Mouse (Mus musculus) adrenal gland, postnatal 4 days (tissue): Measurements from ENCODE around the gene Asic5. TPM values are rescaled to one million over a fixed set of nuclear protein-coding genes. Genes with fewer than 3 reads are reported as not detected.

Experiments
- DNase-seq, 2 experiments: peaks; one replicate each; pipeline ENCODE4 v3.0.0; 2021 to 2022; ENCODE audit warnings: low spot score in 2 of 2, mixed read lengths in 2 of 2
- long read RNA-seq, 2 experiments: library from polyadenylated mRNA; stranded (forward); transcript quantifications; one replicate each; pipeline ENCODE4 v2.0.0; 2021
- total RNA-seq, 2 experiments: library from RNA; stranded (reverse); gene quantifications; 2 replicates each; pipeline ENCODE4 v1.2.3; 2021

The Asic5 gene
- under 1 TPM in 1 of 2 experiments, not detected in 1; 0.28 TPM for total RNA-seq
- long read RNA-seq, experiment 1: 0 reads
- long read RNA-seq, experiment 2, partial matches to known transcripts: 0 of 1 reads
- long read RNA-seq, experiment 2, other reads (novel, unspliced or antisense): 1 of 1 reads

DNA sequence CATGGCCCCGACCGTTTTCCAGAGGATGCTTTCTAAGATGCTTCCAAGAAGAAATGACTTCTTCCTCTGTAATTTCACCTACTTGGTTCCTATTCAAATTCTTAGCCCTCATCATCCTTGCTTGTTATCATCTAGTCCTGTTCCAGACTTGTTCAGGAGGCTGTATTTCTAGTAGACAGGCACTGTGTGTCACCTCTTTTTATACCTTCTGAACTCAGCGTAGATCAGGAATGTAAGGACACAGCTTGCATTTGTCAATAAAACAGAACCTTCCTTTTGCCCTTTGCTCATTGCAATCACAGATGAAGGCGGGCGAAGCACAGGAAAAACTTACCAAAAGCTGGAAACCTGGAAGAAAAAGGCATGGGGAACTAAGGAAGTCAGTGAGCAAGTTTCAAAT is at the start of gene Asic5:
Gene Asic5, plus strand, starts transcription at position 301 of the 400 bp plus-strand sequence.
- no peak for DNase-seq

DNA sequence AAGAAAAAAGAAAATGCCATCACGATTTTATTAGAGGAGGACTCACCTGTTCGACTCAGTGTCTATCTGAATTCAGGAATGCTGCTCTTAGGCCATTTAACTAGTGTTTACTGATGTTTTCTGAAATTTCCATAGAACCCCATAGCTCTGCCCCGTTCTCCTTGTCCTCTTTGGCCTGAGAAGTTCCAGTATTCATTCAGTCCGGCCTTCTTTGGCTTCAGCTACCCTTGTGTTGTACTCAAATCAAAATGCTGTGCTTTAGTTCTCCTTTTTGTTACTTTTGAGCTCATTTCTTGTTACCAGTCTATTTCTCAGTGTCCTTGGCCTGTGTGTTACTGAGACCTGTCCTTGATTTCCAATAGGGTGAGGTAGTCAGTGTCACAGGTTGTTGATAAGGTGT is 48.7 kb upstream of the Asic5 start:
- DNase-seq: no peak

DNA sequence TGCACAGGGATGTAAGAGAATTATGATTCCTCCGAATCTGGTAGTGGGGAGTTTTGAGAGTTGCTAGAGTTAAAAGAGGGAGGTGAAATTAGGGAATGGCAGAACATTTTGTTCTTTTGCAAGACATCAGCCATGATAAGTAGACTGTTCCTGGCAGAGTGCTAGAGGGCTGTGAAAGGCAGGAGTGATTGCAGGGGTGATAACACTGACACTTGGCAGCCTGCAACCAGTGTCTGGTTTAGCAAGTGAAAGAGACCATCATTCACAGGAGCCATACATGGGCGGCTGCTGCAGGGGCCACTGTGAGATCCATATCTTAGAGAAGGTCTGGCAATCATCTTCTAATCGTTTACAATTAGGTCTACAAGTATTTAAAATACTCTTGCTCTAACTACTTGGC is 43.2 kb upstream of the Asic5 start:
- no peak for DNase-seq

DNA sequence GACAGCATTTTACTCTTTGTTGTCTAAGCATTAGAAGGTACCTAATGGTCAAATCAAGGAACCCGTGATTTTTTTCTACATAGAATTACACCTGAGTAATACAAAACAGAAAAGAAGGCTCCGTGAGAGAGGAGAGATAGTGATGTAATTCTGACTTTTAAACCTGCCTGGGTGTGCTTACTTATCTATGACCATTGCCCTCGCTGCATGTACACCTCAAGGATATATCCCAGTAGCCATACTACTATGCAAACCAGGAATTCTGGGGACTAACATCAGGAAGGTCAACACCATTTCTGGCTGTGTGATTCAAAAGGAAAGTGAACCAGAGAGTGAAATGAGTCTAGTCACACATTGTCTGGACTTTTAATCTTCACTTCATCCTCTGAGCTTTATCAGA is 39.7 kb upstream of the Asic5 start:
- no peak for DNase-seq

DNA sequence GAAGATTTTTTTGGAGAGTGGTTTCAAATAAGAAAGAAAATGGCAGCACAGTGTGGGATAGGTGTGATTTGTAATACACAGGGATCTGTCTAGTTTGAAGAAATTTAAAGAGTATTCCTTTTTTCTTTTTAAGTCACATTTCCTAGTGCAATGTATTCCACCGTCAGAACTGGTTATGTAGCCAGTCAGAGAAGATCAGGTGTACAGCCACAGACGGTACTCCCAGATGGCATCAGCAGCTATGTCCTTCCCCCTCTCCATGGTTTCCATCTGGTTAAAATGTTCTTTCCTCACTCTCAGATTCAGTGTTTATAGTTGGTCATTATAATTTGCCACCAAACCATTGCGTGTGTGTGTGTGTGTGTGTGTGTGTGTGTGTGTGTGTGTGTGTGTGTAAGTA is 39.0 kb upstream of the Asic5 start:
- no peak for DNase-seq

DNA sequence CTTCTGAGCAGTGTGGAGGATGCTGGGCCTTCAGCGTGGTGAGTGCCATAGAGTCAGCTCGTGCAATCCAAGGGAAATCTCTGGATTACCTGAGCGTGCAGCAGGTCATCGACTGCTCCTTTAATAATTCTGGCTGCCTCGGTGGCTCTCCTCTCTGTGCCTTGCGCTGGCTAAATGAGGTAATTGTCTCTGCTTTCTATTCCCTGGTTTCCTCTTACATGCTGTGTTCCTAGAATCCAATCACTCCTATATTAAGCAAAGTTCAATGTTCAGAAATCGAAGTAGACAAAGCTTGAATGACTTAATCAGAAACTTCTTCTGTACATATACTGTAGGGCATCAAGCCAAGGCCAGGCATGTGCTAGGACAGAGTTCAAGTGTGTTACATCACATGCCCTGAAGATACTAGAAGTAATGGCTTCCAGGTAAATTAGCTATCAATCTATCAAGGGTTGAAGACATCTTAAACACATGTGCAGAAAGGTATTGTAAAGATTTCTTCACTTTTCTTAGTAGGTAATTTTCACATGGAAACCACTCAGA is 37.2 kb upstream of the Asic5 start:
- DNase-seq: no peak

DNA sequence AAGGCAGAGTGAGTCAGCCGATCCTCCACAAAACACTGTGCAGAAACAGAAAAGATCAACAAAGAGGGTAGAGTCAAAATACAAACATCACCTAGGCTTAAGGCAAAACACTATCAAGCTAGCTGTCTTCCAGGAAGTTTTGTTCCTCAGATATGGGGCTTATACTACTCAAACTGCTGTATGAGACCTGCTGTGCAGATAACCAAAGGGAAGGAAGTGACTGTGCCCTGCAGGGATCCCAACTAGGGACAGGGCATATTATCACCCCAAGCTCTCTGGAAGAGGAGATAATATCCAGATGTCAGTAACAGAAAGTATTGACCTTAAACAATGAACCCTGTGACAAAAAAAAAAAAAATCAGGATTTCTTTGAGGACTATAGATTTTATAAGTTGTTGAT is 33.0 kb upstream of the Asic5 start:
- DNase-seq: no peak

DNA sequence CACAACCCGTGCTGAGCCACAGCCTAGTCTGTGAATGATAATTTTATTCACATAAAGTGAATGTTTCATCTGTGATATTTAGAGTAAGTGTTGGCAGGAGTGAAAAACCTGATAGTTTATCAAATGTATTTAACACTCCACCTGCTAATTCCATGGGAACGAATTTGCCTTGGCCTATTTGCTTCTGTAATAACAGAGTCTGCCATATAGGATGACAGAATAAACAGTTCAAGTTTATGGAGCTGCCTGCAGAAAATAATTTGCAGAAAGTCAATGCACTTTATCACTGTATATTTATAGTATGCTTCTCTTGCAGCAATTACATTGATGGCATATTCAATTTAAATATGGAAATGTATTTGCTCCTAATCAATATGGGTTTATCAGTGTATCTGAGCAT is 30.3 kb upstream of the Asic5 start:
- DNase-seq: no peak

DNA sequence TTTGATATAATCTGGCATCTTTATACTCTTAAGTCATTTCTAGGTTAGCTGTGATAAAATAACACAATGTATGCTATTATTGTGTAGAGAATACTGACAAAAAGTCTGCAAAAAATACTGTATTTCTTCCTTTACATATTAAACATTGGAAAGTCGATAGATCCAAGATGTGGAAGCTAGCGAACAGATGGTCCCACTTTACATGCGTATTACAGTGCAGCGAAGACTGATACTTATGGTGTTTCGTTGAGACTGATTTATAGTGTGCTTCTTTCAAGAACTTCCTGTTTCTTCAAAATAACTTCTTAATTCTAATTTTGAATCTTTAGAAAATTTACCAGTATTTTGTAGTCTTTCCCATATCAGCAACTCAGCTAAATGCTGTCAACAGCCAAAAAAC is 24.6 kb upstream of the Asic5 start:
- DNase-seq: no peak

DNA sequence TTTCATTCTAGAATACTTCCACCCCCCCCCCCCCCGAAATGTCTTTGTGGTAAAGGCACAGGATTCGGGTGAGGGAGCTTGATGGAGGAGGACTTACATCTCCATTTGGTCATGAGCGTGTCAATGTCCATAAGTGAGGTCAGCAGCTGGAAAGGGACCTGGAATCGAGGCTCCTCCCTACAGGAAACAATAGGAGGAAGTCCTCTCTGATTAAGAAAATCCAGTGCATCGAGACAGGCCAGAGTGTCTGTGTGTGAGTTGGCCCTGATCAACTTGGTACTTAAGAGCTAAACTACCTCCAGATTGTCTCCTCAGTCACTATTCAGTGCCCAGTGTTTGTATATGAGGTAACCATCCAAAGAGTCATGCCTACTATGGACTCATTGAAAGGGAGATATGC is 20.8 kb upstream of the Asic5 start:
- DNase-seq: no peak

DNA sequence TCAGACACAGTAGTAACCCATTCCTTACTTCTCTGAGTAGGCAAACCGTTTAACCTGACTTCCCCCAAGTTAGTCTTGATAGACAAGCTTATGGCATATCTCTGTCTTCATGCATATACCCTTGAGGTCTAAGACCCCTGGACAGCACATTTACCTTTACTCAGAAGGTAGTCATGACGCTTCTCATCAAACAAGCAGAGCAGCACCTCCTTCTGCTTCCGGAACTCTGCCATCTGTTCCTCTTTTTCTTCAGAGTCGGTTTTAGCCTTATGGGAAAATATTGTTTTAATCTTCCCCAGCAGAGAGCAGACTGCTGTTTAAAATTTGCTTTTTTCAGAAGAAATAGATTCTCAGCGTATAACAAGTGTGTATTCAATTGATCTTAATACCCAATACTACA is 18.3 kb upstream of the Asic5 start:
- DNase-seq: no peak

DNA sequence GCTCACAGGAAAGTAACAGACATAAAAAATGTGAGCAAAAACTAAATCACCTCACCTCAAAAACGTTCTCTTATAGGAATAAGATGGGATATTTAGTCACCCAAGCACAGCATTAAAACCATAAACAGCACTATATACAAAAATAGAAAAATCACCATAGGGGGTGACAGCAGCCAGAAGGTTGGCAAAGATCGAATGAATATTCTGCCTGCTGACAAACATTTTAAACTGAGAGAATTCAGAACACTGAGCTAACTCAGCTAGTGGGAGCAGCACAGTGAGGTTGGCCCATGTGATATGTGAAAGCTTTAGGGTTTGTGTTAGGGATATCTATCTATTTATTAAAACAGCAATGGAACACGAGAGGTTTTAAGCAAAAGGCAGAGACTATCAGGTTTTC is 17.5 kb upstream of the Asic5 start:
- DNase-seq: no peak

DNA sequence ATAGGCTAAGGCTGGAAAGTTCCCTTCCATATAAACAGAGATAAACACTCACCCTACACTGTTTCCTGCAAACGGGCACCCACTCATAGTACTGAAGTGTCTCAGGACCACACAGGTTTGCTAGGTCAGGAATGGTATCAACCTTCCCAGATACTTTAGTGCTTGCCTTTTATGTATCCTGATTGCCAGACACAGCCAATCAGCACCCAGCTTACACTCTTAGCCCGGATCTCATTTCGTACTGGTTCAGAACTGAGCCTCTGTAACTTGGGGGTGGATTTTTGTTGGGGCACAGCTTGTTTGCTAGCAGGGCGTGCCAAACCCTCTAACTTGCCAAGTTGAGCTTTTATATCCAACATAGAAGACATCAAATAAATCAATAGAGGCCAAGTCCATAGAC is 6.5 kb upstream of the Asic5 start:
- DNase-seq: no peak

DNA sequence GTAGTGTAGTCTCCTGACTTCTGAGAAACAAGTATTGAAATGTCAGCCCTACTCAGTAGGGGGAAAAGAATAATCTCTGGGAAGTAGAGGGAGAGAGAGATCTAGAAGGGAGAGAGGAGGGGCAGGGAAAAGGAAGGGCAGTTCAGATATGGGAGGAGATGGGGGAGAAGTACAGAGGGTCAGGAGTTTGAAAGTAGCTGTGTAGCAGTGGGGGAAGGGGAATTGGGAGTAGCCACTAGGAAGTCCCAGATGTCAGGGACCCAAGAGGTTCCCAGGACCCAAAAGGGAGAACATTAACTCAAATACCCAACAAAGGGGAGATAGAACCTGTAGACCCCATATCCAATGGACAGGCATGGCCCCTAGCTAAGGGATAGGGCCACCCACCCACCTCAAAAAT is 6.0 kb upstream of the Asic5 start, which contains the start of gene Tdo2:
Gene Tdo2, minus strand, starts transcription at position 101 of the 400 bp plus-strand sequence.
- no peak for DNase-seq

DNA sequence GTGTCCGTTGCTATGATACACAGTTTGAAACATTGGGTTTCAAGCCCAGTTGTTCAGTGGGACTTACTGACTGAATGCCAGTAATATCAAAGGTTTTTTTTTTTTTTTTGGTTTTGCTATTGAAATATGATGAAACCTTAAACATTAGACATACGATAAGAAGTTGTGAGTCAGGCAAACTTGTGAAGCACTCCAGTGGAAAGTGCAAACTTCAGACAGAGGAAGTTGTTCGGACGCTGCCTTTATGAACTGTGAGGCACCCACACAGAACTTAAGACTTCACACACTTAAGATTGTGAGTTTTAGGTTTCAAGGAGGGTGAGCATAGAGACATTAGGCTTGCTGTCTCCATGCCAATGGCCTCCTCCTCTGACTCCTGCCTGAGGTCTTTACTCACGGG is 514 bp upstream of the Asic5 start:
- DNase-seq: no peak

DNA sequence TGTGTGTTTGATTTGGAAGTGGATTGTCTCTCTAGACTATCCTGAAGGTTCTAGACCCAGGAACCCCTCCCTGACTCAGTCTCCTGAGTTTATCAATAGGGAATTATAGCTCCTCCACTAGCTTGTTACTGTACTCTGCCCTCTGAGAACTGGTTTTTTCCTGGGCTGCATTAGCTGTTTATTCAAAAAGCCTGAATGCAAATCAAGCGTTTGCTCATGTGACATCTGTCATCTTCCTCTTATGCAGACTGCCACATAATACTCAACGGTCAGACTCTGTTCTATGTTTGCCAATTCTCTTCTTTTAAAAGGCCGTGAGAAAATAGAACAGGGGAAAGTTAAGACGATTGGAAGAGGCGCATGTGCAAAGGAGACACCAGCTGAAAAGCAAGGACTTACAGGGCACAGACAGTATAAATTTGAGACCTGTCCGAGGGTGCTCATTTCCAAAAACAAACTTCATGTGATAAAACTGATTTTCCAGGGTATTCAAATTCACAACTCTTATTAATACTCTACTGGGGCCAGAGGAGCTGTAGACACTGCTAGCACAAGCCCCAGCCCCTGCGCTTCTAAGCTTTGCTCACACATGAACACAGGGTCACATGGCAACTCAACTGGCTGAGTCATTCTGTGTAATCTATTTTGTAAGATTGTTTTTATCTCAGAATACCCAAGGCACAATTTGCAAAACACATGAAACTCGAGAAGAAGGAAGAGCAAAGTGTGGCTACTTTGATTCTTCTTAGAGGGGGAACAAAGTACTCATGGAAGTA is 1.2 kb downstream of the Asic5 start:
- no peak for DNase-seq

DNA sequence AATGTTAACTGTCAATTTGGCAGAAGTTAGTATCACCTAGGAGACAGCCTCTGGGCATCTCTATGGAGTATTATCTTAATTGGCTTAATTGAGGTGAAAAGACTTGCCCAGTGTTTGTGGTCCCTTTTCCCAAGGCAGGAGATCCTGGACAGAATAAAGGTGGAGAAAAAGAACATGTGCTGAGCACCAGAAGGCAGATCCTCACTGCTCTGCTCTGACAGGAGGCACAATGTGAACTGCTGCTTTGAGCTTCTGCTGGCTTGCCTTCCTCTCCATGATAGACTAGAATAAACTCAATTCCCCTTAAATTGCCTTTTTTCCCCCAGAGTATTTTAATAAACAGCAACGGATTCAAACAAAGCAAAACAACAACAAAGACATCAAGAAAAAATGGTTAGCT is 3.0 kb downstream of the Asic5 start:
- no peak for DNase-seq

DNA sequence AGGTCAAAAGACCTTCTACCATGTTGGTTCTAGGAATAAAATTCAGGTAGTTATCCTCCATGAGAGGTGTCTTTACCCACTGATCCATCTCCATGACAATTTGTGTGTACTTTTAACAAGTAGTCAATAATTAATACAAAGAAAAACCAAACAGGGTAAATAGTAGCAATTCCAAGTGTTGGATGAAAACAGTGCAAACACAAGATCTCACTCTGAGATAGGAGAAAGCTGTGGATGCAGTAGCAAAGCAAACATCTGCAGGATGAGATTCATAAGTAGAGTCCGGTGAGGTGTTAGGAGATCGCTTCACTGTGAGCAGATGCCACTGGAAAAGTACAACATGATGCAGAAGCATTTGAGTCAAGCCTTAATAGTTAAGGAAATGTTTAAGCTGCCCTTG is 4.0 kb downstream of the Asic5 start:
- DNase-seq: no peak

DNA sequence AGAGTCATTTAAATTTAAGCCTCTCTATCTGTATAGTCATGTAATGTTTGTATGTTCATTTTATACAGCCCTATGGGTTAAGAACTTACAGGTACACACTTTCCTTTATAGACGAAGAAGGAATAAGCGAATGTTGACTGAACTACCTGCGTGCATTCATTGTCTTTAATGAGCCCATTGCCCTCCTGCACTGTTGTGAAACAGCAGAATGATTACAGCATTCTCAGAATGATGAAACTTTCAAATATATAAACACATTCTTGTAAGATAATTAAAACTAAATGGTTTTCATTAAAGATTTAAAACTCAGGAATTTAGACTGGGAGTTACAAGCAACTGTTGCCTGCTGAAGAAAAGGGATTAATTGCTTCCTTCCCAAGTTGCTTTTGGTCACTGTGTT is 5.5 kb downstream of the Asic5 start:
- DNase-seq: no peak

DNA sequence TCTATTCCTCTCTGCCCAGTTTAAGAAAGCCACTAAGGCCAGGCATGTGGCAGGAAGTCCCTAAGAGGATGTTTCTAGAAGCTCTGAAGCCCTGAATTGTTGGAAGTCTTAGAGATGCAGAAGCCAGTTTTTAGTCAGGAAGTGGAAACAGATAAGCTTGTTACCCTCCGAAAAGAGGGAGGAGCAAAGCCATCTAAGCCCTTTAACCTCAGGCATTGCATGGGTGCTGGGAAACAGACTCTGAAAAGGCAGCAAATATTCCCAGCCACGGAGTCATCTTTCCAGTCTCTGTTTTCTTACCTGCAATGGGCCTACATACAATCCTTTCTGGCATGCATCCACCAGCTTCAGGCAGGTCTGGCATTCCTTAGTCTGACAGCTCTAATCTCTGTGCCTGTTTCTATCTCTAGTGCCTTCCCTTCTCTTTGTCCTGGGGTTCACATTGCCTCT is 7.6 kb downstream of the Asic5 start:
- DNase-seq: no peak

DNA sequence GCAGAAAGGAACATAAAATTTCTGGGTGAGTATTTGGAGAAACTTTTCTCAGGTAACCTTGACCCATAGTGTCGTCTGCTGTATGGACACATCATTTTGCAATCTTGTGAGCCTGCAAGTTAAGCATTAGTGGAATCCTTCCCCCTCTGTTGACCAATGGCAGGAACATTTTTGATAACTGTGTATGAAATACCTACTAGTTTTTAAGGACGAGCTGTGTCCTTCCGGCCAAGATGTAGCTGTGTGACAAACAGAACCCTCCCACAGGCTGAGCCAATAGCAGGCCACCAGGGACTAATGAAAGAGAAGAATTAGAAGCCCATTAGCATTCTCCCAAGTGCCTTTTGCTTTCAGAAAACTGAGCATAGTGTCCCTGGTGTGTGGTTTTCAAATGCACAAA is 8.4 kb downstream of the Asic5 start:
- DNase-seq: no peak

DNA sequence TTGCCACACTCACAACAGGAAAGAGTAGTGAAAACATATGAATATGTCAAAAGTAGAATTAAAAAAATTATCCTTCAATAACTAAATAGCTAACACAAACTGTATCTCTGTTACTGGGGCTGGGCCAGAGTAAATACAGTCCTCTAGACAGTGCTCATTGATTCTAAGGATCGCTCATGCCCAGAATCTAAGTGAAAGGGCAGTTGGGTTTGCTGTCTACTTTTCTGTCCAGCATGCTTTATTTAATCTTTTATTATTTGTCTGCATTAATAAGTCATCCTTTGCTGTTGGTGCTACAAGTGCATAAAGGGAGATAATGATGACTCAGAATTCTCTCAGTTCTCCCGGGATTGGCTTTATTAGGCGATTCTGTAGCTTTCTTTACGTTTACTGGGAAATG is 13.3 kb downstream of the Asic5 start:
- DNase-seq: no peak

DNA sequence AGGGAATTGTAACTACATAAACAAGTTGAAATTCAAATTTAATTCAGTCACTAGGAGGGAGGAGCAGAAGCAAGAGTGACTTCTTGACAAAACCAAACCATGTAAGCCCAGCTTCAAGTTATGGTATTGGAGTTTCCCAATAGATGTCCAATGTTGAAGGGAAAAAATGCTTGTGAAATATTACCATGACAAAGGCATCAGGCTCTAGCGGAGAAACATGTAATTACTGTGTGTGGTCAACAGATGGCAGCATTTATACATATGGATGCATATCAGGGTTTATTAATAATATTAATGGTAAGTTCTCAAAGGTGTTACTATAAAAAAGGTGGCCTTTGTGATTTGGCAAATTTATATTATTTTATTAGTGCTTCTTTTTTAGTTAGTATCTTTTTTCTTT is 13.9 kb downstream of the Asic5 start:
- DNase-seq: no peak
